Mouse (Mus musculus): ENCODE data around the gene Plekha6. TPM values are rescaled to one million over a fixed set of nuclear protein-coding genes. Genes with fewer than 3 reads are reported as not detected.
A peak's percentile ranks its signal among the peaks of the same experiment; 100 is the strongest.

Gene Plekha6
- total RNA-seq, 2 experiments from 2014 or later = 72.2 to 84.2 TPM

DNA sequence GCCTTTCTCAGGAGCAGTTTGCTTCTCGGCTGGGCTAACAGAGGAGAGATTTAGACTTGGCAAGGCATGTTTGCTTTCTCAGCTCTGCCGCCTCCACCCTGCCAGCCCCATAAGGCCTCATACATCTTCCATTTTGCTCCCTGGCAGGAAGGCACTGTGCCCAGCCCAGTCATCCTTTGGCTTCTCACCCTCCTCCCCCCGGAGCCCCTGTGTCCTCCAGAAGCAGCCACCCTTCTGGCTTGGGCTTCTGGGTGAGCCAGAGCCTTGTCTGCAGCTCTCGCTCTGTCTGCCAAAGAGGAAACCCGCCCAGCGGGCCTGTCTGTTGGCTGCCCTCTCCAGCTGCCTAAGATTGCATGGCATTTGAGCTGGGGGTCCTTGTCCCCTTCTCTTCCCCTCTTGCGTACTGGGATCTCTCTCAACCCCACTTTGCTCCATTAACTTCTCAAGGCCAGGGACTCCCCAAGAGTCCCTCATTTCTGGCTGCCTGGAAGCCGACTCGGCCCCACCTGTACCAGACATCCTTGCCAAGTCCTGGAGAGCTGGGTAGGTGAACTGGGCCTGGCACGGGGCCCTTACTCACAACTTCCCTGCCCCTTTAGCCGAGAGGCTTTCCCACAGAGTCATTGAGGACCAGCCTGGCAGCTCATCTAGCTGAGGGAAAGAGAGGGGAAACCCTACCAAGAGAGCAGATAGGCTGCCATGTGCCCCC, 14.9 kb downstream of the Plekha6 start:
- intact Hi-C loops (cut with DNase I) = loop anchor here (2.0 to 5.0 kb wide), 2 partner anchors 174 to 433 kb away; partner anchors contain the start of gene Snrpe
- peak; percentile 42 to 89 for DNase-seq (ENCODE audit: low spot score in 2 of 2)

DNA sequence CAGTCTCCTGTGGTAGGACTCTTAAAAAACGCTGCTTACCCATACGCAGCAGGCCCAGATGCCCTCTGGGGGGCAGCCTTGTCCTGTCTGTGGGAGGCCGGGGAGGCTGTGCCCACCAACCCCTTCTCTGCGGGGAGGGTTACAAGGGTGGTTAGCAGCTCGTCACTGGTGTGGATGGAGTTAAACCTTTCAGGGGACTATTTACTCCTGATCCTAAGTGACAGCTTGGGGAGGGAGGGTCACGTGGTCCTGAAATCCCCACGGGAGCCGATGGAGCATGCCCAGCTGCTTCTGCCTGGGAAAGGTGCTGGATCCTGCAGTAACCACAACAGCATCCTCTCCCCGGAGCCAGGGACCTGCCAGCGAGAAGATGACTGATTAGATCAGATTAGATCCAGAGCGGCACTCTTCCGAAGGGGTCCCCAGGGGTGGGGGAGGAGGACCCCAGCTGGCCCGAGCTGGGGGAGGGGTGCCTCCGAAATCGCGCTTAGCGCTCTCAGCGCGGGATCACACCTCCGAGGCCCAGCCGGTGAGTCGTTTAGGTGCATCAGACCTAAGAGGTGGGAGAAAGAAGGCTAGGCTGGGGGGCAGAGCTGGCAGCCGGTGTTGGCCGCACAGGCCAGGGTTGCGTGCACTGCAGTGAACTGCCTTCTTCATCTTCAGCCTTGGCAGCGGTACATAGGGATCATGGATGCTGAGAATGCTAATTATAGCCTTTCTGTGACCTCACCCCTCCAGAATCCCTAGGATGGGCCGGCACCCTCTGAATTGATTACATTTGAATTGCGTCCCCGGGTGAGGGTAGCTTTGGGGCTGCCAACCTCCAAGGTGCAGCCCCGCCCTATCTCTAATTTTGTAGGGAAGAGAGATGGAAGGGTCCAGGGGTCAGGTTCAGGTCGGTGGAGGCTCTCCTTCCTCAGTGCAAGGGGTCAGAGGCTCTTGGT, 17.3 kb downstream of the Plekha6 start:
- intact Hi-C loops (cut with DNase I) = loop anchor here (1.0 kb wide), 2 partner anchors 44 to 126 kb away; no protein-coding TSS in a partner anchor
- DNase-seq (ENCODE audit: low spot score in 2 of 2) = peak; percentile 83 to 92

DNA sequence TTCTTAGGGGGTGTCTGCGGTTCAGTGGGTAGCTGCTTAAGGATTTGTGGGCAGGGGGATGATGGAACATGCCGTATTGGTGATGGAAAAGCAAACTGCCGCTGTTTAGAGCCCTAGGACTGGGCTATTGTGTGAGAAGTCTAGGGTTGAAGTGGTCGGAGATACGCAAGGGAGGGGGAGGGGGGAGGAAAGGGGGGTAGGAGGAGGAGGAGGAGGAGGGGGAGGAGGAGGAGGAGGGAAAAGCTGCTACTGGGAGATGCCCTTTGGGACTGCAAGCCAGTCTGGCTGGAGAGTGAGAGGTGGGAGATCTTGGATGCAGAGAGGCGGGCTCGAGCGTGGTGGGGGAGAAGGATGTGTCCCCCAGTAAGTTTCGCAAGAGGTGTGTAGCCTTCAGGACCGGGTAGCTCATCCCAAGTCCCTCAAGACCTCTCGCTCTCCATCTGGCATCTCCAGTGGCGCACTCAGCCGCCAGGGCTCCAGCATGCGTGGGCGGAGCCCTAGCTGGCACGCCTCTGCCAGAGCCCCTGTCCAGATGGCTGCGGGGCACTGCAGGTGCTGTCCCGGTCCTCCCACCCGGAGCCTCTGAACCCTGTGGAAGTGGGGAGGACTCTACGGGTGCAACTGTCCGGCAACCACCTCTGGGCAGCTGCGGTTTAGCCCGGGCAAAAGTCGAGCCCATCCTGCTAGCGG, 18.2 kb downstream of the Plekha6 start:
- DNase-seq (ENCODE audit: low spot score in 2 of 2) = peak; percentile 70 to 79
- intact Hi-C loops (cut with DNase I) = loop anchor here (1.0 kb wide), 1 partner anchor 43 kb away; no protein-coding TSS in a partner anchor

DNA sequence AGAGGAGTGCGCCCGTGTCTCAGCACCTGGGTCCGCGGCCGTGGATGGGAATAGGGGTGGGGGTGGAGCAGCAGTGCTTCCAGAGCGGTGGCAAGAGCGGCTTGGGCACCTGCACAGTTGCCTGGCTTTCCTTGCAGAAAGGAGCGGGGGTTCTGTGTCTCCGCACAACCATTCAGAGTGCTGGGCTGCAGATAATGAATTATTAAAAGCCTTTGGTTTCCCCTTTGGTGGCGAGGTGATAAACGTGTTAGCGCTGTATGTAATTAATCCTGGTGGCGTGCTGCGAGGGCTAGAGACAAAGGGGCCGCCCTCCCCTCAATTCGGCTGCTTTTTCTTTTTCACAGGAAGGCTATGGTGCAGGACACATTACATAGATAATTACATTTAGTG, 18.7 kb downstream of the Plekha6 start:
- no peak for DNase-seq (ENCODE audit: low spot score in 2 of 2)
- intact Hi-C loops (cut with DNase I) = loop anchor here (1.0 kb wide), 1 partner anchor 43 kb away; no protein-coding TSS in a partner anchor

DNA sequence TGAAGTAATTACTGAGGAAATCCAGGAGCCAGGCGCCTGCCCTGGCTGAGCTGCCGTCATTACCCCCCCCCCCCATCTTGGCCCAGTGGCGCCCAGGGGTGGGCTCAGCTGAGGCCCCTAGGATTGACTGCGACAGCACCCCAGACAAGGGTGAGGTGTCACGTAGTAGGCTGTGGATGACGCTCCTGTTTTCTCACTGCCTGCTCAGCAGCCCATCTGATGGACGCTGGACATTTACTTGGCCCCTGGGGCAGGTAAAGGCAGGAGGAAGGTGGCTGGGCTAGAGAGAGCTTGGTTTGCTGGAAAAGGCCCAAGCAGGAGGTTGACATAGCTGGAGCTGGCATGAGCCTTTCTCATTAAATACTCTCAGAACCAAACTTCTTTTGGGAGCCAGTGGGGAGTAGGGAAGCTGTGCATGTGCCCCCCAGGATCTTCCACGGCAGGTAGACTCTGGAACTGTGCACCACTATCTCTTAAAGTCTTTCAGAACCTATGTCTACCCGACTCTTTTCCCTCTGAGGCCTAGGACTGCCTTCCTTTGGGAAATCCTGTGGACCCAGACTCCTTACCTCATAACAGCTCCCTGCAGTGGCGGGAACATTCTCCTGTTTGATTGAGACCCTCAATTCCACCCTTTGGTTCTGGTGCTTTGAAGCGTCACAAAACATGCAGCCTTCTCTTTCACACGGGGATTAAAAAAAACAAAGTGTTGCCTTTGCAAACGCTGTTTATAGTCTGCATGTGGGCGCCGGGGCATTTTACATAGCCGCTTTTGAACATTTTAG, 19.3 kb downstream of the Plekha6 start:
- intact Hi-C loops (cut with DNase I) = no loop called here
- no peak for DNase-seq (ENCODE audit: low spot score in 2 of 2)

DNA sequence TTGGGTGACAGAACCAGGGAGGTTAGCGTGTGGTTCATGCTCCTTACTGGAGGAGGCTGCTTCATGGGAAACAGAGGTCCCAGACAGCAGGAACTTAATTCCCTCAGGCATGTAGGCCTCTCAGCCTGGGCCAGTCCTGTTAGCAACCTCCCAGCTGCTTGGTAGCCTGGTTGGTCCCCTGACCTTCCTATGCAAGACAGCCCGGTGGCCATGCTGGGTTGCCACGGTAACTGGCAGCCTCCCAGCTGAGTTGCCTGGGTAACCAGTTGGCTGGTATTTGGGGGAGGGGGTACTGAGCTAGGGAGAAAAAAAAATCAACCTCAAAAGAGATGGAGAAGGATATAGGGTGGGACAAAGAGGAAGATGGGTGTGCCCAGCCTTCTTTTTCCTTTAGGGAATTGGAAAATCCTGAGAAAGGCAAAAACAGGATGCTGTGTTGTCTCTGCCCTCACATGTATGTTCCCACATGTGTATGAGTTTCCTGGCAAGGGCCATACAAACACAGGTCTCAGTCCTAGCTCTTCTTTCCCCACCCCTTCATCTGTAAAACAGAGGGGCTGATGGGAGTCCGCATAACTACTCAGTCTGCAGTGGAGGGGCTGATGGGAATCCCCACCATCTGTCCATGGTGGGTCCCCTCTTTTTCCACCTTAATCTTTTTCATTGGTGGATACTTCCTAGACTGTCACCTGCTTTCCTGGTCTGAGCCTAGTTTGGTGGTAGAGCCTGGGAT, 24.1 kb downstream of the Plekha6 start:
- intact Hi-C loops (cut with DNase I) = no loop called here

DNA sequence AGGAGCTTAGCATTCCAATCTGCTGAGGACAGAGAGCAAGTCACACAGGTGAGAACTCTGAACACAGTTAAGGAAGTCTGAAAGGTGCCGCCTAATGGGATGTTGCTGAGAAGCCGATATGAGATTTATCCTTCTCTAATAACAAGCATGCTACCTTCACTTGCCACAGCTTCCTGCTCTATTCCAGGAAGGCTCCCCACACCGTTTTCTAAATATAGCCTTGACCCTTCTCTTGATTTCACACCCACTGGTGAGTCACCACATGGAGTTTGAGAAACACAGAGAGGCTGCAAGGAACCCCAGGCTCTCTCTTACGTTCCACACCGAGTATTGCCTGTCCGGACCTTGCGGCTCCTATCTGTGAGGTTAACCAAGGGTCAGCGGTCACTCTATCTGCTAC, 24.7 kb downstream of the Plekha6 start:
- intact Hi-C loops (cut with DNase I) = no loop called here

More for the DNA sequence above, 24.1 kb downstream of the Plekha6 start:
- DNase-seq (ENCODE audit: low spot score in 2 of 2) = no peak

DNA sequence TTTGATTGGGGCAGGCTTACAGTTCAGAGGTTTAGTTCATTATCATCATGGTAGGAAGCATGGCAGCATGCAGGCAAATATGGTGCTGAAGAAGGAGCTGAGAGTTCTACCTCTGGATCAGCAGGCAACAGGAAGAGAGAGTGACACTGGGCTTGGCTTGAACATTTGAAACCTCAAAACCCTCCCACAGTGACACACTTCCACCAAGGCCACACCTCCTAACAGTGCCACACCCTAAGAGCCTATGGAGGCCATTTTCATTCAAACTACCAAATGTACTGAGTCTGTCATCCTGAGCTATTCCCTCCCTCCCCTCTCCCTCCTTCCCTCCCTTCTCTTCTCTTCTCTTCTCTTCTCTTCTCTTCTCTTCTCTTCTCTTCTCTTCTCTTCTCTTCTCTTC, 25.5 kb downstream of the Plekha6 start:
- no peak for DNase-seq (ENCODE audit: low spot score in 2 of 2)
- intact Hi-C loops (cut with DNase I) = no loop called here

More for the DNA sequence above, 24.7 kb downstream of the Plekha6 start:
- no peak for DNase-seq (ENCODE audit: low spot score in 2 of 2)

DNA sequence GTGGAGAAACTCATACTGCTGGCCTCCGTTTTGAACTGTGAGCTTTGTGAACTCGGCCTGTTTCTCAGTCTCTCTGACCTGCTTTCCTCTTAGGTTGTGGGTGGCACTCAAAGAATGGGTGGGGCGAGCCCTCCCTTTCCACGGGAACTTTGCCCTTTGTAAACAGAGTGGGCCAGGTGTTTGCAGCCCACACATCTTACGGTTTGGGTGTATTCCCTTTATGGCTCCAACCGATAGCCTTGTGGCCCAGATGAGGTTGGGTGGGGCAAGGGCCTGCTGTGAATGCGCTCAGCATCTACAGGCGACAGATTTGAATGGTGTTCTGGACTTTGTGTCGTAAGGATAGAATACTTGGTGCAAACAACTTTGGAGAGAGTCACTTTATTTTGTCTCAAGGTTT, 26.5 kb downstream of the Plekha6 start:
- DNase-seq (ENCODE audit: low spot score in 2 of 2) = no peak
- intact Hi-C loops (cut with DNase I) = no loop called here

DNA sequence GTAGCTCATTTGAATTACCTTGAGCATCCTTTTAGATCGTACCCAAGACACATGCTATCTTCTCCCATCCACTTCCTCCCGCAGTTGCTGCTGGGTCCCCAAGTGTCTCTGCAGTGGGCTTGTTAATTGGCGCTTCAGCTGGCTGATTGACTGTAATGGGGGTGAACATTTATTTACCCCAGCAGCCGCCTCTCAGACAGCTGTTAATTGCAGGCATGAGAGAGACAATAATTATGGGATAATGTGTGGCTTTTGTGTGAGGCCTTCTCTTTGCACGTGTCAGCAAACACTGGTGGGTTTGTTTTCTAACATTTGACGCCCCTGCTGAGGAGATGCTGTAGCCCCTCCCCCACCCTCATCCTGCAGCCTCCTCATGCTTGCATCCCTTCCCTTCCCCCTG, 32.2 kb downstream of the Plekha6 start:
- intact Hi-C loops (cut with DNase I) = no loop called here
- no peak for DNase-seq (ENCODE audit: low spot score in 2 of 2)

DNA sequence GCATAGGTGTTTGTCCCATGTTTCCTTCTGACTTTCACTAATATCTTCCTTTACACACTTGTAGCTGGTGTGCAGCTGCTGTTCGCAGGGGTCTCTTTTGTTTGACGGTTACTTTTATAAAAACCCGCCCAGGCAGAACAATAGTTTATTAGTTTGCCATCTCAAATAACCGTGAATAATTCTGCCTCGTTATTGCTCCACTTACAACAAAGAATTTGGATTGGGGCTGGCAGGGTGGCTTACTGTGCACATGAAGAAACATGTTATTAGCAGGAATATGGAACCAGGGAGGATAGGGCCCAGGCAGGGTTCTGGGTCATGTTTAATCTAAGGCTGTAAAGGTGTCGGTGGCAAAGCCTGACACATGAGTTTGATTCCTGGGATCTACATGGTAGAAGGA, 33.3 kb downstream of the Plekha6 start:
- DNase-seq (ENCODE audit: low spot score in 2 of 2) = no peak
- intact Hi-C loops (cut with DNase I) = no loop called here

DNA sequence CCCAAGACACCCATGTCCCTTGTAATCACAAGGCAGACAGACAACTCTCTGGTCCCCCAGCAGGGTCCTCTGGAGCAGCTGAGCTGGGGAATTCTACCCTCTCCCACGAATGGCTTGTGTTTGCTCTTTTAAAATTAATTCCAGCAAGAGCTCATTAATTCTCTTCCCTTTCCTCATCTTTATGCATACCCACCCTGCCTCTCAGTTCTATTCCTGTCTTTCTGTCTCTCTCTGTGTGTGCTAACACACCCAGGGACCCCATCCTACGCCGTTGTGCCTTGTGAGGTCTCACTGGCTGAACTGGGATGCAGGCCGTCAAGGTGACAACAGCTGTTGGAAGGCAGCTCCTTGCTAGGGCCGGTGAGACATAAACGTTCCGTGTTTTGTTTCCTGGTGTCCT, 35.7 kb downstream of the Plekha6 start:
- intact Hi-C loops (cut with DNase I) = no loop called here
- DNase-seq (ENCODE audit: low spot score in 2 of 2) = peak in 1 of 2 experiments; percentile 30

DNA sequence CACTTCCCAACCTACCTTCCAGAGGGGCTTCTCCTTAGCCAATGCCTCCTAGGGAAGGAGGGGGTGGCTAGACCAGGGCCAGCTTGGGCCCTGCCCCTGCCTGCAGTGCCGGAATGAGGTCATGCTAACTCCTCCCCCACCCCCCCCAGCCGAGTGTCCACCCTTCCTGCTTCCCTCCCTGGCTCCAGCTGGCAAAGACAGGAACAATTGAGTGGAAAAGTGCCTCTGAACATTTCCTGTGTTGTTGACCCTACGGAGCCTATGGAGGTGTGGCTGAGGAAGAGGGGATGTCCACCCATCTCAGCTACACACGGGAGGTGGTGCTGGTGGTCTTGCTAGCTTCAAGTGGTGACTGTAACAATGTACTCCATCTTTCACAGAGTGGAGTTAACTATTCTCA, 37.5 kb downstream of the Plekha6 start:
- no peak for DNase-seq (ENCODE audit: low spot score in 2 of 2)
- intact Hi-C loops (cut with DNase I) = no loop called here

DNA sequence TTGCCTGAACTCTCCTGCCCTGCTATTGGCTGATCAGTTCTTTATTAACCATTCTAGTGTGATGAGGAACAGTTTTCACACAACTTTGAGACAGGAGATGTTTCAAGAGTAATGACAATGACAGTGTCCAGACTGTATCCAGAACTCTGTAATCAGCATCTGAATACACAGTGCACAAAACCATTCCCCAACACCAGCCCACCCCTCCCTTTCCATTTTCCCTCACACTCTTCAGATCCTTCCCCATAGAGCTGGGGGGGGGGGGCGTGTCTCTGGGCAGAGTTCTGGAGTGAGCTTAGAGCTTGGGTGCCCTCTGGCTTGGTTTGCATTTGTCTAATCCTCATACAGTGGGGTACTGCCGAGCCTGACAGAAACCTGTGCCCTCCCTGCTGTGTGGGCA, 39.7 kb downstream of the Plekha6 start:
- intact Hi-C loops (cut with DNase I) = no loop called here
- no peak for DNase-seq (ENCODE audit: low spot score in 2 of 2)

DNA sequence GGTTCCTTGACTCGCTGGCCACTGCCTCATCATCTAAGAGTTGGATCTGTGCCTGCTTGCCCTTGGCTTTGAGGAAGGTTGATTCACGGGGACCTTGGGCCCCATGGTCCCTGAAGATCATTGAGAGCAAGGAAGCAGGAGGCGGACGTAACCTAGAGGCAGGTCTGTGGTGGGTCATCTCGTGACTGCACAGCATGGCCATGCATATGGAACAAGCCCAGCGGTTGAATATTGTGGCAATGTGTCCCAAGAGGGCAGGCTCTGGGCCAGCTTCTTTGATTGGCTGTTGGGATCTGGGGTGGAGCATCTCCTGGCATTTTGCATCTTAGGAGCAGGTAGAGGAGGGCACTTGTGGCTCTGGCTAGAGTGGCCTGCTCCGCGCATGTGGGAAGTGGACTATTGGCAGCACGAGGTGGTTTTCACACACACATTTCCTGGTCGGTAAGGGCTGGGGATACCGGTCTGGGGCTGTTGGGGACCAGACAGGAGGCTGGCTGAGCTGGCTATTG, 40.4 kb downstream of the Plekha6 start:
- intact Hi-C loops (cut with DNase I) = no loop called here
- DNase-seq (ENCODE audit: low spot score in 2 of 2) = no peak

DNA sequence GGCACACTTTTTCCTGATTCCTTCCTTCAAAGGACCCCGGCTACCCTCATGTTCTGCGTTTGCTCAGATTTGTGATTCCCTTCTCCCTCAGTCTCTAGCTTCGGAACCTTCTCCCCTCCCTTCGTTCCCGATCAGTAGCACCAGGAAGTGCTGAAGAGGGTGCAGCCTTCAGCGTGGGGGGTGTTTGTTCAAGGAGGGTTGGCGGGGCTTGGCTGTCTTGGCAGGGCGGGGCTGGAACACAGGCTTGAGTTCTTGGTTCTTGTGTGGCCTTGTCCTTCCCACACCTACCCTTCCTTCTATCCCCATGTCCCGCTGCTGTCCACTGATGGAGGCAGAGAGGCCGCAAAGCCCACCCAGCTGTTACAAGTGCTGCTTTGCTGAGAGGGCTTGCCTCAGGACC, 41.0 kb downstream of the Plekha6 start:
- intact Hi-C loops (cut with DNase I) = no loop called here
- DNase-seq (ENCODE audit: low spot score in 2 of 2) = no peak

DNA sequence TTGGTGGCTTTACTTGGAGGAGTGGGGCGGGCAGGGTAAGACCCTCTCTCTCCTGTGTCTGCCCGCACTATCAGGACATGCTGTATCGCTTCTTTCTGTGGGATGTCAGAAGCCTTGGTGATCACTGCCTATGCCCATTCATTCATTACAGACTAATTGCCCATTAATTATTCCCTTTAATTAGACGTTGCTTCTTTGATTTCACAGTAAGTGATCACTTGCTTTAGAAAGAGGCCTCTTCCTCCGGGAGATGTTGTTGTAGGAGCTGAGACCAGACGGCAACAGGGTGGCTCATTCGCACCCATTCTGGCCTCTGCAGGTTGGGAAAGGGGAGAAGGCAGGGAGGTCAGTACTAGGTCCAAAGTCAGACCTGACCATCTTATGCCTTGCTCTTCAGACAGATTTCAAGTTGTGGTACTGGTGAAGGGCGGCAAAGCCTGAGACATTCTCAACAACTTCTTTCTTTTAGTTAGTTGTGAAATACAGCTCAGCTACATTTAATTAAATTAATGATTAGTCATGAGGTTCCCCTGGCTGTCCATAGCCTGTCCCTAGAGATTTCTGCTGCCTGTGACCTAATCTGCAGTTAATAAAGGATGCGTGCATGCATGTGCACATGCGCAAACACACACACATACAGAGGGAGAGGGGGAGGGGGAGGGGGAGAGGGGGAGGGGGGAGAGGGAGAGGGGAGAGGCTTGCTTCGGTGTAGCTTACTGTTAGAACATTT, 44.2 kb downstream of the Plekha6 start:
- intact Hi-C loops (cut with DNase I) = no loop called here
- no peak for DNase-seq (ENCODE audit: low spot score in 2 of 2)

DNA sequence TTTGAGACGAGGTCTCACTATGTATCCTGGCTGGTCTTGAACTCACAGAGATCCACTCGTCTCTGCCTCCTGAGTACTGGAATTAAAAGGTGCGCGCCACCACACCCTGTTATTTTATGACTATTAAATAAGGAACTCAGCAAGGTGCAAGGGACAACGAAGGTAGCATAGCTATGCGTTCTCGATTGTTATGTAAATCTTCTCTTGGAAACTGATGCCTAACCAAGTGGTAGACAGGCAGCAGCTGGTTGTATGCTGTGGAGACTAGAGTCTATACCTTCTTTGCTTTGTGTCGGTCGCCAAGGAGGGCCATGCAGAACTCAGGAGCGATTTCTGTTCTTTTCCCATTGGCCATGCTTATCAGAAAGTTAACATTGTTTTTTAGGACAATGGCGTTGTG, 45.0 kb downstream of the Plekha6 start:
- DNase-seq (ENCODE audit: low spot score in 2 of 2) = no peak
- intact Hi-C loops (cut with DNase I) = no loop called here
